Mouse (Mus musculus) thymus, adult 2 months (tissue): ENCODE measurements around the gene Eif1ax. TPM values are rescaled to one million over a fixed set of nuclear protein-coding genes. Genes with fewer than 3 reads are reported as not detected.
"Not testable (repeated sequence)": the region's sequence is repeated elsewhere in the genome, so short reads cannot be mapped to it uniquely, and the experiment has no call there.

Experiments
- DNase-seq: peaks from one replicate; pipeline ENCODE4 v3.0.0; 2021
- H3K27ac ChIP-seq: fragments of 200-500 bp; 2 replicates; pipeline ENCODE4 v1.5.1; 2012; ENCODE audit warnings: low read length, control low read depth; ENCODE audit not compliant: control insufficient read depth, insufficient read depth
- H3K27me3 ChIP-seq: fragments of 200-500 bp; 2 replicates; pipeline ENCODE4 v1.6.1; 2012; ENCODE audit warnings: mild to moderate bottlenecking, low read length, moderate library complexity, mixed read lengths; ENCODE audit not compliant: control insufficient read depth, insufficient read depth
- H3K36me3 ChIP-seq: fragments of 200-500 bp; 2 replicates; pipeline ENCODE4 v1.6.1; 2012; ENCODE audit warnings: mild to moderate bottlenecking, low read length, moderate library complexity; ENCODE audit not compliant: control insufficient read depth, insufficient read depth
- H3K4me1 ChIP-seq: fragments of 200-500 bp; replicated peaks from 2 replicates; pipeline ENCODE4 v1.6.1; 2012; ENCODE audit warnings: low read length; ENCODE audit not compliant: control insufficient read depth, insufficient read depth
- H3K4me3 ChIP-seq: fragments of 200-500 bp; 2 replicates; pipeline ENCODE4 v1.5.1; 2012; ENCODE audit warnings: mild to moderate bottlenecking, low read length, control low read depth, moderate library complexity; ENCODE audit not compliant: control insufficient read depth, insufficient read depth
- CTCF ChIP-seq: fragments of 200-500 bp; IDR thresholded peaks from 2 replicates; pipeline ENCODE4 v1.5.1; 2012; ENCODE audit warnings: mild to moderate bottlenecking, control low read depth, low read length, moderate library complexity, borderline replicate concordance; ENCODE audit not compliant: control insufficient read depth, poor library complexity, insufficient read depth; ENCODE audit errors: extremely low read depth
- POLR2A ChIP-seq: fragments of 200-500 bp; IDR thresholded peaks from 2 replicates; pipeline ENCODE4 v1.6.1; 2012; ENCODE audit warnings: mild to moderate bottlenecking, low read length, control low read depth, moderate library complexity; ENCODE audit not compliant: control insufficient read depth, poor library complexity, insufficient read depth; ENCODE audit errors: extremely low read depth
- WGBS: fragments of 180-500 bp; shearing (Covaris S2); methylation state at CpG from one replicate; pipeline ENCODE4 v1.1.7; 2018; 5-methylcytosine and 5-hydroxymethylcytosine counted together
- polyA plus RNA-seq: library from polyadenylated mRNA; depleted of rRNA; stranded (reverse); fragments of >200 nt; gene quantifications from 2 replicates; pipeline ENCODE4 v1.2.3, GENCODE M21; 2012; rRNA removed

The Eif1ax gene
- polyA plus RNA-seq, 1 experiment: 88.7 TPM

GRCm38 (mm10) chrX:159391239-159391638 lies 19.3 kb downstream of the Eif1ax start:
- no peaks in the 10 kb centered on the region for H3K36me3 ChIP-seq
- H3K27ac ChIP-seq: no peak overlapping the region
- DNase-seq: no peak
- no peaks in the 10 kb centered on the region for H3K27me3 ChIP-seq
- no peak overlapping the region for H3K4me3 ChIP-seq
- no peaks in the 10 kb centered on the region for H3K4me1 ChIP-seq
- 58% methylated on average over 3 of the region's 3 CpGs for WGBS
- TF ChIP-seq CTCF: no peak
- no peak for TF ChIP-seq POLR2A

DNA sequence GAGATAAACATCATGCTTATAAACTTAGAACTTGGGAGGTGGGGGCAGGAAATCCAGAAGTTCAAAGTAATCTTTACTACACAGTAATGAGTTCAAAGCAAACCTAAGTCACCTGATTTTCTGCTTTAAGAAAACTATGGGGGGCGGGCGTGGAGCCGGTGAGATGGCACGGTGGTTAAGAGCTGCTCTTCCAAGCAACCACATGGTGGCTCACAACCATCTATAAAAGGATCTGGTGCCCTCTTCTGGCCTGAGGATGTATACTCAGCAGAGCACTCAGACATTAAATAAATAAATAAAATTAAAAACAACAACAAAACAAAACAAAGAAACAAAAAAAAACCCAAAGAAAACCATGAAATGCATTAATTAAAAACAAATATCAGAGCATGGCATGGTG lies 37.3 kb downstream of the Eif1ax start:
- TF ChIP-seq CTCF (peak; percentile 28; the same call in 1 of the 2 replicates), POLR2A (no peak)
- H3K36me3 ChIP-seq: no peaks in the 10 kb centered on the region
- 5% methylated on average over 4 of the region's 4 CpGs for WGBS
- H3K4me1 ChIP-seq: peaks cover 3% of the 10 kb centered on the region; the same call in 1 of the 2 replicates
- H3K27me3 ChIP-seq: peaks cover under 1% of the 10 kb centered on the region; the same call in 1 of the 2 replicates
- no peak overlapping the region for H3K27ac ChIP-seq
- peak; percentile 40 for DNase-seq
- no peak overlapping the region for H3K4me3 ChIP-seq

- peak; percentile 1 for DNase-seq
- no peak within 1 kb of the TSS for H3K27ac ChIP-seq
- peak within 1 kb of the TSS; percentile 41 for H3K4me3 ChIP-seq
- H3K27me3 ChIP-seq: peaks cover 10% of the 10 kb centered on the region
- WGBS: 7% methylated on average over 51 of the region's 83 CpGs
- H3K4me1 ChIP-seq: peaks cover 12% of the 10 kb centered on the region
- H3K36me3 ChIP-seq: no peaks in the 10 kb centered on the region
- TF ChIP-seq POLR2A (no peak), CTCF (no peak)
These were observed 42.3 kb downstream of the Eif1ax start, which contains the start of gene Map7d2 for GRCm38 (mm10) chrX:159414130-159414828. Gene Map7d2 (plus strand): TSS chrX:159414572.

DNA sequence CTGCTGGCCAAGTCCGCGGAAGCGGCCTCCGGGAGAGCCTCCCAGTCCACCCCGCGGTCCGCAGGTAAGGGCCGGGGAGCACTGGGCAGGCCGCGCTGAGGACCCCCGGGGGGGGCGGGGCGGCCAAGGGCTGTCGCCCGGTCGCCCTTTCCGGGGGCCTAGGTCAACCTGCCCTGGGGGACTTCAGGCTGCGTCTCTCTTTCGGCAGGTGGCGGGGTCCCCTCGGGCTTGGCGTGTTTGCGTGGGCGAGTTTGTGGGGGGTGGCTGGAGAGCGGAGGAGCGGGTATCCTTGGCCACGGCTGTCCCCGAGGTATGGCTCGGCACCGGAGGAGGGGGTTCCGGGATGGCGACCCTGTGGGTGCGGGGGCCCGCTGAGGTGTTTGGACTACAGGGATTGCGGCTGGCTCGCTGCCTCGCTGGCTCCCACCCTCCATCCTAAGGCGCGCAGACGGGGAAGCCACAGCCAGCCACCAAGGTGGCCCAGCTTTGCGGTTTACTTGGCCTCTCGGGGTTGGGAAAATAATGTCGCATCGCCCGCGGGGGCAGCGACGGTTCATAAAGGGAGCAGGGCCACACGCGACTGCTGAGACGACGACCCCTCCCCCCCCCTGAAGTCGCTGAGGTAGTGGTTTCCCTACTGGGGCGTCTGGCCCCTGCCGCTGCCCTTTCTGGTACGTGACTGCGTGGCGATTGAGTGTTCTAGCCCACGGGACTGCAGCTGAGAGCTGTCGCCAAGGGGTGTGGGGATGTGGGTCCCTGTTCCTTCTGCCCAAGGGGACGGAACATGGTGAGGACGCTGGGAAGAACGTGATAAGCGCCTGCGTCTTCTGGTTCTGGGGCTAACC lies 43.1 kb downstream of the Eif1ax start:
- 1% methylated on average over 31 of the region's 65 CpGs for WGBS
- DNase-seq: peak; percentile 3

DNA sequence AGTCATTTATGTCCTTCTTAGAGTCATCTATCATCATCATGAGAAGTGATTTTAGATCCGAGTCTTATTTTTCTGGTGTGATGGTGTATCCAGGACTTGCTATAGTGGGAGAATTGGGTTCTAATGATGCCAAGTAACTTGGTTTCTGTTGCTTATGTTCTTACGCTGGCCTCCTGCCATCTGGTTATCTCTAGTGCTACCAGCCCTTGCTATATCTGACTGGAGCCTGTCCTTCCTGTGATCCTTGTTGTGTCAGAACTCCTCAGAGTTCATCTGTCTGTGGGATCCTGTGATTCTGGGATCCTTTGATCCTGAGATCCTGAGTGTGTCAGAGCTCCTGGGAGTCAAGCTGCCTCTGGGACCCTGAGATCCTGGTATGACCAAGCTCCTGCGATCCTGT lies 58.5 kb downstream of the Eif1ax start:
- not testable (repeated sequence) for H3K4me3 ChIP-seq, H3K4me1 ChIP-seq, H3K27ac ChIP-seq, H3K36me3 ChIP-seq, H3K27me3 ChIP-seq, DNase-seq
- WGBS: 98% methylated on average over 3 of the region's 3 CpGs

More for the DNA sequence above, 43.1 kb downstream of the Eif1ax start:
- Histone ChIP-seq H3K36me3 (no peaks in the 10 kb centered on the region), H3K27ac (no peak overlapping the region), H3K4me1 (peaks cover 12% of the 10 kb centered on the region), H3K4me3 (peak overlapping the region; percentile 41), H3K27me3 (peaks cover 10% of the 10 kb centered on the region)
- TF ChIP-seq CTCF (no peak), POLR2A (no peak)

Other genes with a start within 250 kb of the Eif1ax start
- gene Rps6ka3, start 161.9 kb upstream of the Eif1ax start, polyA plus RNA-seq: 26.9 and 27.5 TPM in 2 replicates
- not detected in 2 replicates for gene Map7d2, start 42.4 kb downstream of the Eif1ax start, polyA plus RNA-seq
- gene Bclaf3, start 154.5 kb downstream of the Eif1ax start, polyA plus RNA-seq: 6.5 and 8.6 TPM in 2 replicates